Mouse (Mus musculus): ENCODE data around the gene Slc12a8.
A peak's percentile ranks its signal among the peaks of the same experiment; 100 is the strongest.

Slc12a8 gene

DNA sequence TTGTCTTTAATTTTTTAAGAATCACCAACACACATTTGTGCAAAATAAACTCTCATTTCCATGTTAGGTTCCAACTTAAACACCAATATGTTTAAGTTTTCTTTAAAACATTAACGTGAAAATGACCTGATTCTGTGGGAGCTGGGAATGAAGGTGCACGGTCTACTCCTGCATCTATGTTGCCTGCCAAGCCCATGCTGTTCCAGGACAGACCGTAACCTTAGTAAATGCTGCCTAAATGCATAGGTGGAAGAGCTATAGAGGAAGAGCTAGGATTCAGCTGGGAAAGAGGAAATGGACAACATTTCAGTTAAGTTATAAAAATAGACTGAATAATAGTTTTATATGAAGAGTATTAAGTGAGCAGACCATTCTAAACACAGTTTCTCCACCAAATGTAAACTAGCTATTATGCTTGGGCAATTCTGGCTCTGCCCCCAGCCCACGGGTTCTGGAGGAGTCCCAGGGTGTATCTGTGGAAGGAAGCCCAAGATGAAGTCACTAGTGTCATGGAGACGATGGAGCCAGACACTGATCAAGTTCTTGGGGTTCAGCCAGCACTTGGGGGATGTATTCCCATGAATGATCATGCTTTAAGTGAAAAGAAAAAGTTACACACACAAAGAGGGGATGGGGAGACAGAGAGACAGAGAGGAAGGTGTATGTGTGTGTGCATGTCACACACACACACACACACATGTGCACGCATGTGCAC lies 95.1 kb downstream of the Slc12a8 start:
- DNase-seq (ENCODE audit: low spot score), result peak; percentile 65

DNA sequence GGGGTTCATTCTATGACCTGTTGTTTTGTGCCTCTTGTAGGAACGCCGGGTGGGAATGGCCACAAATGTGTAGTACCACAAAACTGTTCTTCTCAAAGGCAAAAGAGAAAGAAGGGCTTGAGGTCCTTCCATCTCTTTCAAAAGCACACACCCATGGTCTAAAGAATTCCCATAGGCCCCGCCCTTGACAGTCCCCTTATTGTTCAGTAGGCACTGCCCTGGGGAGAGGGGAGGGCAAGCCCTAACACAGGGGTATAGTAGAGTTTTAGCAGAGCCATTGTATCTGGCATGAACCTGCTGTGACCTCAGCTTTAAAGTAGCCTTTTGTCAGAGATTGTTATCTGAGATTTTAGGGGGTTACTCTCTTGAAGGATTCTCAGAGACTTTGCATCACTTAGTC lies 98.9 kb downstream of the Slc12a8 start:
- DNase-seq (ENCODE audit: low spot score), result no peak

DNA sequence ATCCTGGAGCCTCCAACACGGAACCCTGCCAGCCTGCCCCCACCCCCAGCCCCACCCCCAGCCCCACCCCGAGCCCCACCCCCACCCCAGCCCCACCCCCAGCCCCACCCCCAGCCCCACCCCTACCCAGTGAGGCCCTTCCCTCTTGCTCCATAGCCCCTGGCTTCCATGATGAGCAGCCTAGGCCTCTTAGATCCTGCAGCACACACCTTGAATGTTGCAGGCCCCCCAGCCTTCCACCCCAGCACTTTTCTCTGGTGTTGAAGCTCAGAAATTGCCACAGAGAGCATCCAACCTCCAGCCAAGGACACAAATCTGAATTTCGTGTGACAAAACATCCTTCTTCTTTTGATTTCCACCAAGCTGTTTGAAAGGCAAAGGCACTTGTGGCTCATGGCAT lies 104.7 kb downstream of the Slc12a8 start:
- no peak for DNase-seq (ENCODE audit: low spot score)

DNA sequence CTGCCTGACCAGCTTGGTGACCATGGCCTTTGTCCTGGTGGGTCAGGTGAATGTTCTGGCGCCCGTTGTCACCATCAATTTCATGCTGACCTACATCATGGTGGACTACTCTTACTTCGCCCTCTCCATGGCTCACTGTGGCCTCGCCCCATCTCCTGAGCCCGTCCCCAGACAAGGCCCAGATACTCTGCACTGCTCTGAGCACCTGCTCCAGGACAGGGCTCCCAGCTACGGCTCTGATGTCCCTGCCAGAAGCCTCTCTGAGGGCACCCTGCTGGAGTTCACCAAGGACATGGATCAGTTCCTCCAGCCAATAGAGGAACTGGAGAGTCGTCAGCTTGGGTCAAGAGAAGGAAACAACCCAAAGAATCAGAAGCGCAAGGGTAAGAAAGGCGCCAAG lies 107.5 kb downstream of the Slc12a8 start:
- DNase-seq (ENCODE audit: low spot score), result no peak

- DNase-seq (ENCODE audit: low spot score), result no peak
These were observed 112.4 kb downstream of the Slc12a8 start for GRCm38 (mm10) chr16:33629539-33629938.

DNA sequence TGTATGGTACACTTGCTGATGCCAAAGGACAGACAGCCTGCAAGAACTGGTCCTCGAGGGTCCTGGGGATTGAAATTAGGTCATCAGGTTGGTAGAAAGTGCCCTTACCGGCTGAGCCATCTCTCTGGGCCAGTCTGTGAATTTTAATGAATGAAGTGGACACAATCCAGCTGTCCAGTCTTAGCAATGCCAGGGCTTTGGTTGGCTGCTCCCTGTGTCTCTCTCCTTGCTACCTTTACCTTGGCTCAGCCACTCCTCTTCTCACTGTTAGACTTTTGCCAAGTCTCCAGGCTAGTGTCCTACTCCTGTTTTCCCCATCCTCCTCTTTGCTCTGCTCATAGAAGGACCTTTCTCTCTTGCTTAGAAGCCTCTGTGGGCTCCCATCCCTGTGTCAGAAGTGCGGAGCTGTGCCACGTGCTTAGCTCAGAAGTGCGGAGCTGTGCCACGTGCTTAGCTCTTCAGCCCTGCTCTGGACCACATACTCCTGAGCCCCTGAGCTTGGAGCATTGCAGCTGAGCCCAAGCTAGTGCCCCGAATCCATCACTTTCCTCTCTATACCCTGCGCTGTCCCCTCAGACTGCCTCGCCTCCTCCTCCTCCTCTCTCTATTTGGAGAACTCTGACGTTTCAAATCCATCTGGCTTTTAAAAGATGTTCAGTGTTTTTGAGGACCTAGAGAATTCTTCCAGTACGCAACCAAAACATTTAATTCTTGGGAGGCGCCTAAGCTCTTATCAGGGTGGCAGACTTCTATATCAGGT lies 118.9 kb downstream of the Slc12a8 start:
- no peak for DNase-seq (ENCODE audit: low spot score)

DNA sequence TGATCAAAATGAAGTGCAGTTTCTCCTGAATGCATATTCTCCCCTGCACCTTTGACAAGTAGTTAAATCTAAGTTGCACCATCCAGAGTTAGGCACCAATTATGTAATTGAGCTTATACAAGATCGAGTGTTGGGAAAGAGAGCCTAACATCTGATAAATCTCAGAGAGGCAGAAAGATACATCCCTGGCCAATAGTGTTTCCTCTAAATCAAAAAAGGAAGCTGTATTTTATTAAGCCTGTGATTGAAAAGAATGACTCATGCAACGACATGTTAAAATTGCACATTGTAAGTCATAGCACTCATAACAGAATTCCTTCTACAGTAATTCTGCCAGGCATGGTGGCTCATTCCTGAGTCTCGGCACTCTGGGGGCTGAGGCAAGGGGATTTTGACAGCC lies 124.7 kb downstream of the Slc12a8 start:
- no peak for DNase-seq (ENCODE audit: low spot score)

DNA sequence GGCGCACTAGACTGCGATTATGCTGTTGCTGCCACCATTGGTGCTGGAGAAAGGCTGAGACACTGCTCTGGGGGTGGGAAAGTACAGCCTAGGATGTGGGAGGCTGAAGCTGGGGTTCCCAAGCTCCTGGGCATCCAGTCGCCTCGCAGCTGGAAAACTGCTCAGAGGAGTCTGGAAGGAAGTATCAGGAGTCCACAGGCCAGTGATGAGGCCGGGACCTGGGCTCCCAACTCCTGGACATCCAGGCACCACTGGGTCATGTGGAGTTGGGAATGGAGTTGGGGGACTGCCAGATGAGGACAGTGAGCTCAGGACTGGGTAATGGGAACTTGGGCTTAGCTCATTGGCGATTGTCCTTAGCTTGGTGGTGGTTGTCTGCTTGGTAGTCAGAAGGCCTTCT lies 136.0 kb downstream of the Slc12a8 start:
- no peak for DNase-seq (ENCODE audit: low spot score)

DNA sequence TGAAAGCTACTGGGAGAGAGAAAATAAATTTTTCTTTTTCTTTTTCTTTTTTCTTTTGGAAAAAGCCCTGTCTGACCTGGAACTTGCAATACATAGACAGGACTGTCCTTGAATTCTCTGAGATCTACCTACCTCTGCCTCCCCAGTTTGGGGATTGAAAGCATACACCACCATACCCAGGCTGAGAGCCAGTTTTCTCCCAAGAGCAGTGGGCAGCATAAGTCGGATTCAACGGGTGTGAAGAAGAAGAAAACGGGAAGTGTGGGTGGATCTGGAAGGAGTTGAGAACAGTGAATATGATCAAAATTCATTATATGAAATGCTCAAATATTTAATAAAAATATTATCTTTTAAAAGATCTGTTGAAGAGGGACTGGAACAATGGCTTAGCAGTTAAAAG lies 138.3 kb downstream of the Slc12a8 start:
- no peak for DNase-seq (ENCODE audit: low spot score)

- no peak for DNase-seq (ENCODE audit: low spot score)
These were observed 140.1 kb downstream of the Slc12a8 start for GRCm38 (mm10) chr16:33657191-33657590.

DNA sequence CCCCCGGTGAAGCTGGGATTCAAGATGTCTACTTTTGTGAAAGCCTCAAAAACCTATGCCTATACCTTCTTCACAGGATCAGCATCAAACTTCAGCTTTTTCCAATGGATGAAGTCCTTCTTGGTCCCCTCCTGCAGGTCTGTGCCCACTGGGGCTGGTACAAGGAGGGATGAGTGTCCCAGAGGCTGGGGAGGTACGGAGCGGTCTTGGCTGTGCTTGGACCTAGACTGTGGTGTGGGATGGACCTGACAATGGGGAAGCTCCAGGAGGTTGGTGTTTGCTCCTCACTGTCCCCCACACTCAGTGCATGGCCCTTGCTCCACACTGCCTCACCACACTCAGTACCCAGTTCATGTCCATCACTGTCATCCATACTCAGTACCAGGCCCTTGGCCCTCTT lies 141.0 kb downstream of the Slc12a8 start:
- no peak for DNase-seq (ENCODE audit: low spot score)

- DNase-seq (ENCODE audit: low spot score), result no peak
These were observed 142.4 kb downstream of the Slc12a8 start for GRCm38 (mm10) chr16:33659521-33659920.

DNA sequence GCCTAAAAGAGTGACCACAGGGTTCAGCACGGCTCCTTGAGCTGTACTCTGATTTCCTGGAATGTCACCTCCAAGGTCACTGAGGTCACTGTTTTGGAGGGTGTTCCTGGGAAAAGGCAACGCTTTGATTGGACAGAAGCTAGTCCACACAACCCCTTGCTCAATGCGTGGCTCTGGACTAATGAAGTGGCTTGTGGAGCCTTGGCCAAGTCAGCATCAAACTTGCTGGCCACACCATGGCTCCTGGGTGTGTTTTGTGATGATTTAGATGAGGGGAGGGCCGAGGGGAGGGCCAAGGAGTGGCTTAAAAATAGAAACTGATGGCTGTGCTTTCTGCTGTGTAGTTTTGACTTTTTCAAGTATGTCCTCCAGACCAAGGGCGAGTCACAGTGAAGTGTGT lies 143.0 kb downstream of the Slc12a8 start:
- peak; percentile 68 for DNase-seq (ENCODE audit: low spot score)

GRCm38 (mm10) chr16:33662841-33663240 lies 145.7 kb downstream of the Slc12a8 start:
- no peak for DNase-seq (ENCODE audit: low spot score)

DNA sequence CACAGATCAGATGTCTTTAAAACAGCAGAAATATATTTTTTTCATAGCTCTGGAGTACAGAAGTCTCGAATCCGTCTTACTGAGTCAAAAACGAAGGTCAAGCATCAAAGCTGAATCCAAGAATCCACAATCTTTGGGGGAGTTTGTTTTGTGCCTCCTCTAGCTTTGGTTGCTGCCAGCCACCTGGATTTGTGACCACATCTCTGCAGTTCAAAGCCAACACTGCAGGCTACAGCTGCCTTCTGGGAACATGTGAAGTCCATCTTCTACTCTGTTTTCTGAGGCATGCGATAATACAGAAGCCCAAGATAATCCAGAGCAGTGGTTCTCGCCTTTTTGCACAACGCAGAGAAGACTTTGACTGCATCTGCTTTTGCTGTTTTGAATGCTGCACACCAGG lies 149.1 kb downstream of the Slc12a8 start:
- DNase-seq (ENCODE audit: low spot score), result no peak

- DNase-seq (ENCODE audit: low spot score), result no peak
These were observed 149.9 kb downstream of the Slc12a8 start for GRCm38 (mm10) chr16:33666985-33667538.

DNA sequence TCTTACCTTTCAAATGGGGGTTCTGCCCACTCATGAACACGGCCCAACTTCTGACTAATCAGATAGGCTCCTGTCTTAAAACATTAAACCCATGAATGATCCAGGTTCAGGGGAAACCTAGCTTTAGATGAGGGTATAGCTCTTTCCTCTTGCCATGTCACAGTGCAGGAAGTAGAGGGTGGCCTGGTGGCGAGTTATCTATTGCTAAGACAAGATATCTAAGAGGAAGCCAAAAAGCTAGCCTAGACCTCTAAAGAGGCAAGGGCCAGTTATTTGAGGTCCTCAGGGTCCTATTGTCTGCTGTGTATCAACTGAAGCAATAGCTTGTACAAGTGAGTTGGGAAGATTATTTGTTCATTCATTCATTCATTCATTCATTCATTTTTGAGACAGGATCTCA lies 151.3 kb downstream of the Slc12a8 start:
- no peak for DNase-seq (ENCODE audit: low spot score)

GRCm38 (mm10) chr16:33669072-33669471 lies 151.9 kb downstream of the Slc12a8 start:
- DNase-seq (ENCODE audit: low spot score), result no peak

DNA sequence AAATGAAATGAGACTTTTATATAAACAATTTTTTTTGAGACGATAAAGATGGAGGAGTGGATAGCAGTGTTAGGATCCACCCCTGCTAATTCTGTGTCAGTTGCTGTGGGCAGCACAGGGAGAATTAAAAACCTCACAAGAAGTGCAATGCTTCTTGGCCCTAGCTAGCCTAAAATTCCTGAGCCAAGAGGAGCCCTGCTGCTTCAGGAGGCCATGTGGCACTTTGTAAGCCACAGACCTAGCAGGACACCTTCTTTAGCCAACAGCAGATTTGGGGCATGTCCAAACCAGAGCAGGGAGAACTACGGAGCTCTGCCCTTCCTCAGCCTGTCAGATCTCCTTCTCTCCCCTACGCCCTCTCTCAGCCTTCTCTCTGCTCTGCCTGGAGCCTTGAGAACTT lies 153.2 kb downstream of the Slc12a8 start:
- DNase-seq (ENCODE audit: low spot score), result no peak

DNA sequence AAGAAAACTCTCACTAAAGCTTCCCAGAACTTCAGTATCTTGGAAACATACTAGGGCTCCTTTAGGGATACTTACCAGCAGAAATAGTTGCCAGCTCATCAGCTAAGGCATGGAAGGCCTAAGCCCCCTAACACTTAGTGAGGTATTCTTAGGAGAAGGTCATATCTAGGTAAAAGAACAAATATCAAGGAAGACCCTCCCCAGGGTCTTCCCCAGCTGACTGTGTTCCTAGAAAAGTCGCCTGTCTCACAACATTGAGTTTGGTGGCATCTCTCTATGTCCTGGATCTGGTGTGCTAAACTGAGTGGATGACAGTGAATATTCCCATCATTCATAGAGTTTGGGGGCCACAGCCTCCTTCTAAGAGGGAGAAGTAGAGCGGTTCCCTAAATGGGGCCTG lies 153.8 kb downstream of the Slc12a8 start:
- DNase-seq (ENCODE audit: low spot score), result no peak

DNA sequence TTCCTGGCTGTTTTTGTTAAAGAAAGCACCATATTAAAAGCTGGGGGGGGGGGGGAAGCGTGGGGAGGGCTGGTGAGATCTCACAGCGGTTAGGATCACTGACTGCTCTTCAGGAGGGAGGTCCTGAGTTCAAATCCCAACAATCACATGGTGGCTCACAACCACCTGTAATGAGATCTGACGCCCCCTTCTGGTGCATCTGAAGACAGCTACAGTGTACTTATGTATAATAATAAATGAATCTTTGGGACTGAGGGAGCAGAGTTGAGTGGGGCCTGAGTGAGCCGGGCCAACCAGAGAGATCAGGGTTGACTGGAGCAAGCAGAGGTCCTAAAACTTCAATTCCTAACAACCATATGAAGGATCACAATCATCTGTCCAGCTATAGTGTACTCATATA lies 155.1 kb downstream of the Slc12a8 start:
- no peak for DNase-seq (ENCODE audit: low spot score)

DNA sequence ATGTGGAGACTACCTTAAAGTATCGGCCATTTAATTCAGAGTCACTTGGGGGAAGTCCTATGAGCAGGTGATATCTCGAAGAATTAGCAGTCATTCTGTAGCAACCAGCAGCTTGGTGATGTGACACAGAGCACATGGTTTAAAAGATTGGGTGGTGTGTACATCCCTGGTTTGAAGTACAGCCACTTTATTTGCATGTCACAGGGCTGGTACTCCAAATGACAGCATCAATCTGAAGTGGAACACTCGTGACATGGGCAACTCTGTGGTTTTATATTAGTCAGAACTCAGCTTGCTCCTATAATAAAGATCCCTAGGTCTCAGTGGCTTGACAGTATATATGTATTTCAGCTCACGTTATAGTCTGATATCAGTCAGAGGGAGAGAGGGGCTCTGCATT lies 155.5 kb downstream of the Slc12a8 start:
- DNase-seq (ENCODE audit: low spot score), result no peak

- DNase-seq (ENCODE audit: low spot score), result no peak
These were observed 156.5 kb downstream of the Slc12a8 start for GRCm38 (mm10) chr16:33673530-33674109.

Measured in urinary bladder, postnatal 14 days (tissue).